Mouse (Mus musculus) limb, embryonic 14.5 days (tissue): ENCODE measurements around the gene Nme2. TPM values are rescaled to one million over a fixed set of nuclear protein-coding genes. Genes with fewer than 3 reads are reported as not detected.
"Not testable (repeated sequence)": the region's sequence is repeated elsewhere in the genome, so short reads cannot be mapped to it uniquely, and the experiment has no call there.

ENCODE experiments used
- ATAC-seq: fragments of 200-750 bp; cut with Nextera tagmentation; 2 replicates; pipeline ENCODE4 v1.8.0; 2017; ENCODE audit warnings: low read depth, moderate number of reproducible peaks, moderate TSS enrichment; ENCODE audit not compliant: low FRiP score
- DNase-seq: peaks from one replicate; pipeline ENCODE4 v3.0.0-alpha.2; 2015; ENCODE audit warnings: low spot score
- H3K27ac ChIP-seq: fragments of 300-500 bp; sonication (generic); replicated peaks from 2 replicates; pipeline ENCODE4 v1.5.1; 2014; ENCODE audit warnings: low read depth, mild to moderate bottlenecking, low read length, moderate library complexity, mixed read lengths
- H3K27me3 ChIP-seq: fragments of 300-500 bp; sonication (generic); 2 replicates; pipeline ENCODE4 v1.6.1; 2014; ENCODE audit warnings: low read length, mixed read lengths; ENCODE audit not compliant: control insufficient read depth, insufficient read depth
- H3K36me3 ChIP-seq: fragments of 300-500 bp; sonication (generic); 2 replicates; pipeline ENCODE4 v1.6.1; 2014; ENCODE audit warnings: mild to moderate bottlenecking, low read length, moderate library complexity, mixed read lengths; ENCODE audit not compliant: control insufficient read depth, insufficient read depth
- H3K4me1 ChIP-seq: fragments of 300-500 bp; sonication (generic); 2 replicates; pipeline ENCODE4 v1.6.1; 2014; ENCODE audit warnings: antibody characterized with exemption, low read length, mixed read lengths; ENCODE audit not compliant: control insufficient read depth, insufficient read depth
- H3K4me2 ChIP-seq: fragments of 300-500 bp; sonication (generic); replicated peaks from 2 replicates; pipeline ENCODE4 v1.6.1; 2014; ENCODE audit warnings: low read depth, mild to moderate bottlenecking, low read length, moderate library complexity; ENCODE audit not compliant: severe bottlenecking
- H3K4me3 ChIP-seq: fragments of 300-500 bp; sonication (generic); replicated peaks from 2 replicates; pipeline ENCODE4 v1.5.1; 2014; ENCODE audit warnings: low read length
- H3K9ac ChIP-seq: fragments of 300-500 bp; sonication (generic); 2 replicates; pipeline ENCODE4 v1.6.1; 2014; ENCODE audit warnings: mild to moderate bottlenecking, low read depth, low read length, moderate library complexity; ENCODE audit not compliant: severe bottlenecking
- H3K9me3 ChIP-seq: fragments of 300-500 bp; sonication (generic); 2 replicates; pipeline ENCODE4 v1.6.1; 2016; ENCODE audit warnings: low read length; ENCODE audit not compliant: control insufficient read depth
- POLR2A ChIP-seq: fragments of 200-500 bp; IDR thresholded peaks from 2 replicates; pipeline ENCODE4 v1.8.0; 2012; ENCODE audit warnings: inconsistent platforms, mild to moderate bottlenecking, moderate library complexity, borderline replicate concordance; ENCODE audit not compliant: insufficient read depth, insufficient read length; ENCODE audit errors: extremely low read depth
- WGBS: fragments of 180-500 bp; shearing (Covaris S2); extraction: QIAGEN DNeasy Blood & Tissue Kit; methylation state at CpG from one replicate; pipeline ENCODE4 v1.1.7; 2014; 5-methylcytosine and 5-hydroxymethylcytosine counted together
- polyA plus RNA-seq, 2 experiments: library from polyadenylated mRNA; depleted of rRNA in 1 of 2; stranded (reverse) in 1 of 2; unstranded in 1 of 2; fragments of >200 nt; fragmentation: Nextera tagmentation in 1 of 2; extraction: Ambion mirVana in 1 of 2; gene quantifications; 2 replicates each; pipeline versions ENCODE4 v1.2.1 to v1.2.3; 2012 to 2014

The Nme2 gene
- polyA plus RNA-seq, 2 experiments = 389 to 434 TPM

- Histone ChIP-seq H3K27me3 (no peaks in the 10 kb centered on the region), H3K4me1 (no peaks in the 10 kb centered on the region), H3K4me2 (no peak overlapping the region), H3K4me3 (no peak overlapping the region), H3K36me3 (peaks cover 43% of the 10 kb centered on the region), H3K27ac (no peak overlapping the region), H3K9me3 (no peaks in the 10 kb centered on the region), H3K9ac (no peak overlapping the region)
- no peak for DNase-seq
- WGBS = 36% methylated on average over 3 of the region's 3 CpGs
- no peak for TF ChIP-seq POLR2A
- no peak for ATAC-seq
Measured at GRCm38 (mm10) chr11:93944986-93945385, 11.1 kb downstream of the Nme2 start.

- H3K36me3 ChIP-seq = peaks cover 52% of the 10 kb centered on the region
- H3K27me3 ChIP-seq = no peaks in the 10 kb centered on the region
- H3K27ac ChIP-seq = no peak overlapping the region
- no peak for ATAC-seq
- H3K4me3 ChIP-seq = no peak overlapping the region
- WGBS = 84% methylated on average over 2 of the region's 2 CpGs
- DNase-seq = no peak
- H3K4me2 ChIP-seq = no peak overlapping the region
- H3K4me1 ChIP-seq = no peaks in the 10 kb centered on the region
- H3K9ac ChIP-seq = no peak overlapping the region
- no peaks in the 10 kb centered on the region for H3K9me3 ChIP-seq
- no peak for TF ChIP-seq POLR2A
Measured at GRCm38 (mm10) chr11:93940906-93941305, 15.2 kb downstream of the Nme2 start.

GRCm38 (mm10) chr11:93929106-93929505 lies 27.0 kb downstream of the Nme2 start:
- DNase-seq = no peak
- Histone ChIP-seq H3K4me1 (no peaks in the 10 kb centered on the region), H3K9ac (no peak overlapping the region), H3K4me3 (no peak overlapping the region), H3K27ac (no peak overlapping the region), H3K9me3 (no peaks in the 10 kb centered on the region), H3K36me3 (peaks cover 85% of the 10 kb centered on the region), H3K4me2 (no peak overlapping the region), H3K27me3 (no peaks in the 10 kb centered on the region)
- TF ChIP-seq POLR2A = no peak
- no peak for ATAC-seq

- not testable (repeated sequence) for H3K9me3 ChIP-seq, H3K4me1 ChIP-seq, H3K4me3 ChIP-seq, ATAC-seq, H3K4me2 ChIP-seq, H3K27me3 ChIP-seq, H3K9ac ChIP-seq, H3K27ac ChIP-seq, DNase-seq
- 92% methylated on average over 2 of the region's 2 CpGs for WGBS
- peaks cover 79% of the 10 kb centered on the region for H3K36me3 ChIP-seq
Measured at GRCm38 (mm10) chr11:93915019-93915418, 41.0 kb downstream of the Nme2 start.

- Histone ChIP-seq H3K36me3 (peaks cover 83% of the 10 kb centered on the region), H3K4me2 (no peak overlapping the region), H3K9ac (no peak overlapping the region), H3K4me1 (no peaks in the 10 kb centered on the region), H3K9me3 (no peaks in the 10 kb centered on the region), H3K27ac (no peak overlapping the region), H3K4me3 (no peak overlapping the region), H3K27me3 (no peaks in the 10 kb centered on the region)
- TF ChIP-seq POLR2A = no peak
- WGBS = 71% methylated on average over 3 of the region's 3 CpGs
- no peak for ATAC-seq
- no peak for DNase-seq
Measured at GRCm38 (mm10) chr11:93911603-93912002, 44.5 kb downstream of the Nme2 start.

GRCm38 (mm10) chr11:93908829-93909228 lies 47.2 kb downstream of the Nme2 start:
- Histone ChIP-seq H3K9me3 (no peaks in the 10 kb centered on the region), H3K4me2 (no peak overlapping the region)
- TF ChIP-seq POLR2A = no peak

More at GRCm38 (mm10) chr11:93908829-93909228, 47.2 kb downstream of the Nme2 start:
- H3K4me3 ChIP-seq = no peak overlapping the region
- H3K27me3 ChIP-seq = no peaks in the 10 kb centered on the region
- 89% methylated on average over 9 of the region's 9 CpGs for WGBS
- ATAC-seq (no peak), DNase-seq (no peak)
- H3K4me1 ChIP-seq = no peaks in the 10 kb centered on the region
- no peak overlapping the region for H3K9ac ChIP-seq
- H3K27ac ChIP-seq = no peak overlapping the region
- peaks cover 86% of the 10 kb centered on the region for H3K36me3 ChIP-seq
